Mouse (Mus musculus) stomach, embryonic 15.5 days (tissue): ENCODE data around the gene Anxa6. TPM values are rescaled to one million over a fixed set of nuclear protein-coding genes. Genes with fewer than 3 reads are reported as not detected.
A peak's percentile ranks its signal among the peaks of the same experiment; 100 is the strongest.

ENCODE experiments used
- ATAC-seq: fragments of 200-750 bp; cut with Nextera tagmentation; 2 replicates; pipeline ENCODE4 v1.8.0; 2017; ENCODE audit warnings: low read depth, moderate number of reproducible peaks, moderate TSS enrichment; ENCODE audit not compliant: insufficient read depth, low FRiP score
- H3K27ac ChIP-seq: fragments of 300-500 bp; sonication (generic); 2 replicates; pipeline ENCODE4 v1.5.1; 2015; ENCODE audit warnings: mild to moderate bottlenecking, inconsistent platforms
- H3K27me3 ChIP-seq: fragments of 300-500 bp; sonication (generic); replicated peaks from 2 replicates; pipeline ENCODE4 v1.6.1; 2015; ENCODE audit warnings: inconsistent platforms
- H3K36me3 ChIP-seq: fragments of 300-500 bp; sonication (generic); 2 replicates; pipeline ENCODE4 v1.6.1; 2015; ENCODE audit warnings: inconsistent platforms
- H3K4me1 ChIP-seq: fragments of 300-500 bp; sonication (generic); 2 replicates; pipeline ENCODE4 v1.6.1; 2015; ENCODE audit warnings: inconsistent platforms
- H3K4me2 ChIP-seq: fragments of 300-500 bp; sonication (generic); 2 replicates; pipeline ENCODE4 v1.6.1; 2015; ENCODE audit warnings: mild to moderate bottlenecking, inconsistent platforms
- H3K4me3 ChIP-seq: fragments of 300-500 bp; sonication (generic); replicated peaks from 2 replicates; pipeline ENCODE4 v1.5.1; 2015; ENCODE audit warnings: inconsistent platforms
- H3K9ac ChIP-seq: fragments of 300-500 bp; sonication (generic); 2 replicates; pipeline ENCODE4 v1.6.1; 2015; ENCODE audit warnings: inconsistent platforms
- H3K9me3 ChIP-seq: fragments of 300-500 bp; sonication (generic); 2 replicates; pipeline ENCODE4 v1.6.1; 2016; ENCODE audit warnings: inconsistent platforms
- WGBS: fragments of 180-500 bp; shearing (Covaris S2); methylation state at CpG from one replicate; pipeline ENCODE4 v1.1.7; 2015; 5-methylcytosine and 5-hydroxymethylcytosine counted together
- polyA plus RNA-seq: library from polyadenylated mRNA; unstranded; fragments of >200 nt; fragmentation: Nextera tagmentation; extraction: Ambion mirVana; gene quantifications from 2 replicates; pipeline ENCODE4 v1.2.1, GENCODE M21; 2015

Gene Anxa6
- polyA plus RNA-seq, 1 experiment from 2014 or later = 307 TPM

- Histone ChIP-seq H3K27me3 (no peaks in the 10 kb centered on the region), H3K9me3 (no peaks in the 10 kb centered on the region), H3K36me3 (no peaks in the 10 kb centered on the region), H3K27ac (no peak overlapping the region), H3K4me3 (no peak overlapping the region), H3K4me1 (no peaks in the 10 kb centered on the region), H3K9ac (no peak overlapping the region), H3K4me2 (no peak overlapping the region)
- no peak for ATAC-seq
- WGBS = 25% methylated on average over 5 of the region's 5 CpGs
Observed at GRCm38 (mm10) chr11:55062856-55063255, 29.6 kb upstream of the Anxa6 start.

- H3K4me1 ChIP-seq = no peaks in the 10 kb centered on the region
- no peak overlapping the region for H3K4me3 ChIP-seq
- H3K27ac ChIP-seq = no peak overlapping the region
- 82% methylated on average over 5 of the region's 5 CpGs for WGBS
- H3K36me3 ChIP-seq = no peaks in the 10 kb centered on the region
- ATAC-seq = no peak
- no peak overlapping the region for H3K4me2 ChIP-seq
- no peak overlapping the region for H3K9ac ChIP-seq
- no peaks in the 10 kb centered on the region for H3K27me3 ChIP-seq
- H3K9me3 ChIP-seq = no peaks in the 10 kb centered on the region
Observed at GRCm38 (mm10) chr11:55060802-55061201, 27.6 kb upstream of the Anxa6 start.

- Histone ChIP-seq H3K27ac (no peak overlapping the region), H3K4me1 (no peaks in the 10 kb centered on the region), H3K9ac (no peak overlapping the region), H3K4me2 (no peak overlapping the region), H3K9me3 (no peaks in the 10 kb centered on the region), H3K27me3 (no peaks in the 10 kb centered on the region), H3K36me3 (no peaks in the 10 kb centered on the region), H3K4me3 (no peak overlapping the region)
- WGBS = 80% methylated on average over 3 of the region's 3 CpGs
- ATAC-seq = no peak
Observed at GRCm38 (mm10) chr11:55057511-55057910, 24.3 kb upstream of the Anxa6 start.

GRCm38 (mm10) chr11:55050837-55051510 lies 17.7 kb upstream of the Anxa6 start:
- H3K27ac ChIP-seq = no peak overlapping the region
- no peak overlapping the region for H3K9ac ChIP-seq
- H3K36me3 ChIP-seq = no peaks in the 10 kb centered on the region
- H3K9me3 ChIP-seq = no peaks in the 10 kb centered on the region
- no peak for ATAC-seq
- H3K27me3 ChIP-seq = no peaks in the 10 kb centered on the region
- H3K4me2 ChIP-seq = no peak overlapping the region
- 74% methylated on average over 7 of the region's 7 CpGs for WGBS
- H3K4me1 ChIP-seq = no peaks in the 10 kb centered on the region
- no peak overlapping the region for H3K4me3 ChIP-seq

GRCm38 (mm10) chr11:55046600-55046999 lies 13.4 kb upstream of the Anxa6 start:
- Histone ChIP-seq H3K27me3 (no peaks in the 10 kb centered on the region), H3K4me2 (no peak overlapping the region), H3K9ac (no peak overlapping the region), H3K27ac (no peak overlapping the region), H3K9me3 (no peaks in the 10 kb centered on the region), H3K36me3 (no peaks in the 10 kb centered on the region), H3K4me1 (no peaks in the 10 kb centered on the region), H3K4me3 (no peak overlapping the region)
- no peak for ATAC-seq
- 47% methylated on average over 5 of the region's 5 CpGs for WGBS

GRCm38 (mm10) chr11:55041348-55041747 lies 8.1 kb upstream of the Anxa6 start:
- H3K27me3 ChIP-seq = no peaks in the 10 kb centered on the region
- 74% methylated on average over 4 of the region's 4 CpGs for WGBS
- no peaks in the 10 kb centered on the region for H3K36me3 ChIP-seq
- no peak overlapping the region for H3K4me2 ChIP-seq
- no peak overlapping the region for H3K4me3 ChIP-seq
- no peaks in the 10 kb centered on the region for H3K9me3 ChIP-seq
- no peak overlapping the region for H3K27ac ChIP-seq
- ATAC-seq = no peak
- no peaks in the 10 kb centered on the region for H3K4me1 ChIP-seq
- H3K9ac ChIP-seq = no peak overlapping the region

GRCm38 (mm10) chr11:55039591-55039990 lies 6.3 kb upstream of the Anxa6 start:
- H3K27ac ChIP-seq = no peak overlapping the region
- H3K9me3 ChIP-seq = no peaks in the 10 kb centered on the region
- no peak overlapping the region for H3K9ac ChIP-seq
- WGBS = 4% methylated on average over 9 of the region's 9 CpGs
- no peak overlapping the region for H3K4me2 ChIP-seq
- no peaks in the 10 kb centered on the region for H3K4me1 ChIP-seq
- no peak for ATAC-seq
- no peaks in the 10 kb centered on the region for H3K27me3 ChIP-seq
- H3K4me3 ChIP-seq = no peak overlapping the region
- H3K36me3 ChIP-seq = no peaks in the 10 kb centered on the region

- 33% methylated on average over 3 of the region's 3 CpGs for WGBS
- Histone ChIP-seq H3K9ac (no peak overlapping the region), H3K36me3 (no peaks in the 10 kb centered on the region), H3K4me2 (no peak overlapping the region), H3K27ac (no peak overlapping the region), H3K27me3 (no peaks in the 10 kb centered on the region), H3K9me3 (no peaks in the 10 kb centered on the region), H3K4me3 (no peak overlapping the region), H3K4me1 (peaks cover 7% of the 10 kb centered on the region)
- ATAC-seq = no peak
Observed at GRCm38 (mm10) chr11:55036601-55037000, 3.4 kb upstream of the Anxa6 start.

GRCm38 (mm10) chr11:55032286-55032685 lies 959 bp downstream of the Anxa6 start:
- Histone ChIP-seq H3K4me1 (peaks cover 36% of the 10 kb centered on the region), H3K36me3 (no peaks in the 10 kb centered on the region), H3K27me3 (no peaks in the 10 kb centered on the region), H3K27ac (peak overlapping the region; percentile 95), H3K9me3 (no peaks in the 10 kb centered on the region), H3K4me2 (peak overlapping the region; percentile 90), H3K4me3 (peak overlapping the region; percentile 73), H3K9ac (peak overlapping the region; percentile 62; the same call in 1 of the 2 replicates)
- WGBS = 9% methylated on average over 5 of the region's 5 CpGs
- no peak for ATAC-seq

GRCm38 (mm10) chr11:55031991-55032280 lies 1.3 kb downstream of the Anxa6 start:
- peak overlapping the region; percentile 95 for H3K27ac ChIP-seq
- H3K4me1 ChIP-seq = peaks cover 39% of the 10 kb centered on the region
- ATAC-seq = no peak
- no peaks in the 10 kb centered on the region for H3K36me3 ChIP-seq
- peak overlapping the region; percentile 73 for H3K4me3 ChIP-seq
- H3K4me2 ChIP-seq = peak overlapping the region; percentile 90
- H3K9me3 ChIP-seq = no peaks in the 10 kb centered on the region
- no peaks in the 10 kb centered on the region for H3K27me3 ChIP-seq
- WGBS = 8% methylated on average over 2 of the region's 4 CpGs
- H3K9ac ChIP-seq = no peak overlapping the region

GRCm38 (mm10) chr11:55031211-55031990 lies 1.8 kb downstream of the Anxa6 start:
- no peaks in the 10 kb centered on the region for H3K27me3 ChIP-seq

GRCm38 (mm10) chr11:55028509-55028908 lies 4.7 kb downstream of the Anxa6 start:
- peak overlapping the region; percentile 90; the same call in 1 of the 2 replicates for H3K27ac ChIP-seq
- no peak for ATAC-seq
- no peak overlapping the region for H3K4me3 ChIP-seq
- WGBS = 54% methylated on average over 2 of the region's 2 CpGs
- 0 out of 2 replicates have a peak, but pooled peaks cover 5% of the 10 kb centered on the region for H3K36me3 ChIP-seq
- peaks cover 62% of the 10 kb centered on the region for H3K4me1 ChIP-seq
- H3K9me3 ChIP-seq = no peaks in the 10 kb centered on the region
- no peaks in the 10 kb centered on the region for H3K27me3 ChIP-seq
- H3K9ac ChIP-seq = no peak overlapping the region
- H3K4me2 ChIP-seq = no peak overlapping the region

More at GRCm38 (mm10) chr11:55031211-55031990, 1.8 kb downstream of the Anxa6 start:
- WGBS = 25% methylated on average over 10 of the region's 10 CpGs
- Histone ChIP-seq H3K36me3 (no peaks in the 10 kb centered on the region), H3K4me2 (peak overlapping the region; percentile 90), H3K9me3 (no peaks in the 10 kb centered on the region), H3K9ac (0 out of 2 replicates have a peak overlapping the region, but pooled peaks have one; percentile 3), H3K4me1 (peaks cover 44% of the 10 kb centered on the region), H3K4me3 (peak overlapping the region; percentile 73), H3K27ac (peak overlapping the region; percentile 95)
- ATAC-seq = peak; percentile 23; the same call in 1 of the 2 replicates
